Mouse (Mus musculus): ENCODE results near the gene Rabac1.

- TF ChIP-seq POLR2A (IDR thresholded peaks at IDR 0.05; ENCODE audit: borderline replicate concordance, extremely low read depth, low read depth, low read length) (no peak), CTCF (IDR thresholded peaks at IDR 0.05; ENCODE audit: insufficient read depth, low read length) (no peak)
Observed at GRCm38 (mm10) chr7:25007609-25008374, 35.2 kb upstream of the Rabac1 start.
